Mouse (Mus musculus): ENCODE results near the gene Cdc42ep5.
"Not testable (repeated sequence)": the region's sequence is repeated elsewhere in the genome, so short reads cannot be mapped to it uniquely, and the experiment has no call there.

The Cdc42ep5 gene

GRCm38 (mm10) chr7:4164090-4164910 lies at the start of gene Cdc42ep5:
Cdc42ep5 (minus strand) TSS chr7:4164860.
- no peak for DNase-seq (ENCODE audit: low read depth in 2 of 2, low spot score in 2 of 2)

- DNase-seq (ENCODE audit: low read depth in 2 of 2, low spot score in 2 of 2) = not testable (repeated sequence)
These were observed 48.8 kb upstream of the Cdc42ep5 start for GRCm38 (mm10) chr7:4213436-4213835.

- no peak for DNase-seq (ENCODE audit: low read depth in 2 of 2, low spot score in 2 of 2)
These were observed 44.0 kb upstream of the Cdc42ep5 start for GRCm38 (mm10) chr7:4208626-4209025.

GRCm38 (mm10) chr7:4207126-4207525 lies 42.5 kb upstream of the Cdc42ep5 start:
- no peak for DNase-seq (ENCODE audit: low read depth in 2 of 2, low spot score in 2 of 2)

- DNase-seq (ENCODE audit: low read depth in 2 of 2, low spot score in 2 of 2) = no peak
These were observed 13.8 kb upstream of the Cdc42ep5 start for GRCm38 (mm10) chr7:4178438-4178837.

GRCm38 (mm10) chr7:4170193-4170938 lies 5.7 kb upstream of the Cdc42ep5 start:
- no peak for DNase-seq (ENCODE audit: low read depth in 2 of 2, low spot score in 2 of 2)

GRCm38 (mm10) chr7:4167098-4167497 lies 2.4 kb upstream of the Cdc42ep5 start:
- no peak for DNase-seq (ENCODE audit: low read depth in 2 of 2, low spot score in 2 of 2)

GRCm38 (mm10) chr7:4165286-4165685 lies 626 bp upstream of the Cdc42ep5 start:
- no peak for DNase-seq (ENCODE audit: low read depth in 2 of 2, low spot score in 2 of 2)

GRCm38 (mm10) chr7:4163571-4164072 lies 1.0 kb downstream of the Cdc42ep5 start:
- no peak for DNase-seq (ENCODE audit: low read depth in 2 of 2, low spot score in 2 of 2)

GRCm38 (mm10) chr7:4161596-4161995 lies 3.1 kb downstream of the Cdc42ep5 start:
- not testable (repeated sequence) for DNase-seq (ENCODE audit: low read depth in 2 of 2, low spot score in 2 of 2)

- no peak for DNase-seq (ENCODE audit: low read depth in 2 of 2, low spot score in 2 of 2)
These were observed 9.7 kb downstream of the Cdc42ep5 start for GRCm38 (mm10) chr7:4154976-4155375.

- no peak for DNase-seq (ENCODE audit: low read depth in 2 of 2, low spot score in 2 of 2)
These were observed 10.3 kb downstream of the Cdc42ep5 start for GRCm38 (mm10) chr7:4154356-4154755.

- DNase-seq (ENCODE audit: low read depth in 2 of 2, low spot score in 2 of 2) = no peak
These were observed 13.4 kb downstream of the Cdc42ep5 start for GRCm38 (mm10) chr7:4151241-4151640.

- DNase-seq (ENCODE audit: low read depth in 2 of 2, low spot score in 2 of 2) = no peak
These were observed 13.8 kb downstream of the Cdc42ep5 start for GRCm38 (mm10) chr7:4150811-4151221.

- no peak for DNase-seq (ENCODE audit: low read depth in 2 of 2, low spot score in 2 of 2)
These were observed 14.6 kb downstream of the Cdc42ep5 start, which contains the start of gene Leng9 for GRCm38 (mm10) chr7:4150059-4150541. Leng9 (minus strand) TSS chr7:4150374.

- peak; percentile 56 to 58 for DNase-seq (ENCODE audit: low read depth in 2 of 2, low spot score in 2 of 2)
These were observed 15.2 kb downstream of the Cdc42ep5 start for GRCm38 (mm10) chr7:4149209-4150054.

- DNase-seq (ENCODE audit: low read depth in 2 of 2, low spot score in 2 of 2) = no peak
These were observed 16.1 kb downstream of the Cdc42ep5 start for GRCm38 (mm10) chr7:4148341-4149208.

GRCm38 (mm10) chr7:4147836-4148235 lies 16.8 kb downstream of the Cdc42ep5 start:
- no peak for DNase-seq (ENCODE audit: low read depth in 2 of 2, low spot score in 2 of 2)

GRCm38 (mm10) chr7:4147371-4147770 lies 17.3 kb downstream of the Cdc42ep5 start:
- DNase-seq (ENCODE audit: low read depth in 2 of 2, low spot score in 2 of 2) = no peak
